Mouse (Mus musculus): ENCODE results near the gene Tbc1d16.

Gene Tbc1d16

DNA sequence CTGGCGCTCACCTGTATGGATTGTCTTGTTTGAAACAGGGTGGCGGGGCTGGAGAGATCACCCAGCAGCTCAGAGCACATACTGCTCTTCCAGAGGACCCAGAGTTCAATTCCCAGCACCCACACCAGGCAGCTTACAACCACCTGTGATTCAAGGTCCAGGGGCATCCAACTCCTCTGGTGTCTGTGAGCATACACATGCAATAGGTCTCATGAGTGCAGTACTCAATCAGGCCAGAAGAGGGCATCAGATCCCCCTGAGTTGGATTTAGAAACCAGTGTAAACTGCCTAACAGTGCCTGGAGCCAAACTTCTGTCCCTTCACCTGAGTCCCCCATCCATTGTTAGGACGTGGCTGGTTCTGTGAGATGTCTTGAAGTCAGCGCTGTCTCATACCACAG, 7.3 kb upstream of the Tbc1d16 start:
- no peak for DNase-seq

DNA sequence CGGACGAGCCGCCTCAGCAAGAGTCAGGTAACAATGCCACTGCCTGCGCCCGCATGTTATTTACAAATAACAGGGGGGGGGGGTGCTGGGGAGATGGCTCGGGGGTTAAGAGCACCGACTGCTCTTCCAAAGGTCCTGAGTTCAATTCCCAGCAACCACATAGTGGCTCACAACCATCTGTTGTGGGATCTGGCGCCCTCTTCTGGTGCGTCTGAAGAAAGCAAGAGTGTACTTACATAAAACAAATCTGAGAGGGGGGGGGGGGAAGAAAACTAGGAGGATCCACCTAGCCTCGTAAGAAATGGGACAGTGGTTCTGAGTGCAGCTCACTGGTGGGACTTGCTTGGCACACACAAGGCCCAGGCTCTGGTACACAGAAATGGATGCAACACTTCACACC, 6.5 kb upstream of the Tbc1d16 start:
- DNase-seq, result no peak

DNA sequence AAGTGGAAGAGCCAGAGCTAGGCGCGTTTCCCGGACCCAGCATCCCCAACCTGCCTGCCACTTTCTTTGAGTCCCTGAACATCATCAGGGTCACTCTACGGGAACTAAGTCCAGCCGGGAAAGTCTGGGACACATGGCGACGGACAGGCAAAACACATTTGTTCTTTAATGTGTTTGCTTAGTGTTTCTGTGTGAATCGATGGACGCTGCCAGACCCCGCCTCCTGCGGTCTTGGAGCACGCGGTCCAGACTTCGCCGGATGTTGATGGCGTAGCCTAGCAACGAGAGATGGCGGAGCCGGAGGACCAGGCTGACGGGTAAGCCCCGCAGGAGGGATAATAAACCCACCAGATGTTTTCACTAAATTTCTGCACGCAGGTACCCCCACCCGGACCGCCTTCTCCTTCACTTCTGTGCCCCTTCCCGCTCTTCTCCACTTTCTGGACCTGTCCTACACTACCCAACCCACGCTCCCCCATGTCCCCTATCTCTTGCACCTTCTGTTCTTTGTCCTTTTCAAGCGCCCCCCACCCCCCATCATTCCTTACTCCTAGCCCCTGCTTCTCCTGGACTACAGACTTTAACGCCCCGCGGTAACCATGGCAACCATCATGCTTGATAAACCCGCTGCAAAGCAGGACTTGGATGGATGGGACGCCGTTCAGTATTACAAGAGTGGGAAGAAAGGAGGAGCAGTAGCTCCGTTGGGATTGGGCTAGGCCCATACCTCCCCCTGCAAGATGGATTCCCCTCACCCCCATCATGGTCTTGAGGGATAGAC, 737 bp upstream of the Tbc1d16 start:
- no peak for DNase-seq

DNA sequence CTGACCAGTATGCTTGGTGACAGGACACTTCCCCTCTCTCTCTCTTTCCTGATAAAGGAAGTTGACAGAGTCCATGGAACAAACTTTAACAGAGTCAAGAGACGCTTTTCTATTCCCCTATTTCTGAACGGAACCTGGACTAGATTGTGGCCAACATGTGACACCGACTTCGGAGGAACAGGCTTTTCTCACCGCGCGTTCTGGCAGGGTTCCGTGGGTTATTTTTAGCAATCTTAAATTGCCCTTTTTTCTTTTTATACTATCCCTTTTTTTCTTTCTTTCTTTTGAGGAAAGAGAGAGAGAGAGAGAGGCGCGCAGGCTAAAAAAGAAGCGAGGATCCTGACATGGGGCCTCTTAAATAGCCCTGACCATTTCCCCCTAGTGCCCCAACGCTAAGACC, 708 bp downstream of the Tbc1d16 start:
- no peak for DNase-seq

DNA sequence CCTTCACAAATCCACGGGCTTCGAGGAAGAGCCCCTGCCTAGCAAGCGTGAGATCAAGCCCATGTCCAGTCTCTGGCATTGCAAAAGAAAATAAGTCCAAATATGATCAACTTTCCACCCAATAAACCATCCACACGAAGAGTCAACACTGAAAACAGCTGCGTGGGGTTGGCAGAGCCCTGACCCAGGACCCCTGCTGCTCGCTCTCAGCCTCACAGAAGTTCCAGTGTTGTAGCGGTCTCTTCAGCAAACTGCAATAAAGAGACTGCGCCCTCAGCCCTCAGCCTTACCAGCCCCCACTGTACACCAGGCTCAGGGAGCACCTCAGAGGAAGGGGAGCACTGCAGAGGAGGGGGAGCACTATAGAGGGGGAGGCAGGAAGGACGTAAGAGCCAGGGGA, 2.7 kb downstream of the Tbc1d16 start:
- DNase-seq, result no peak

DNA sequence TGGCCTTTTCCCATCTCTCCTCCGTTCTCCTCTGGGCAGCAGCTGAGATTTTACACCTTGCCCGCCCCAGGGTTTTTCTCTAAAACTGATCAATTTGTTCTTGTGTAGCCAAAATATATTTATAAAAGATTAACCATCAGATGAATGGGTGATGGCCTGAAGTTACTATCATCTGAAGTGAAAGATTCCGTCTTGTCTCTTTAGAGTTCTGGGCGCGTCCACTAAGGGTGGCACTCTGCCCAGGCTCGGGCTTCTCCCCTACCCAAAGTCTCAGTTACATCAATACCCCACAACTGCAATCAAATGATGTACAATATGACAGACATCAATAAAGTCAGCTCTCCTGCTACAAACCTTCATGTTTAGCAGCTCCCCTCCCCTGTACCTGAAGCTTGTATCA, 3.4 kb downstream of the Tbc1d16 start:
- DNase-seq, result no peak

DNA sequence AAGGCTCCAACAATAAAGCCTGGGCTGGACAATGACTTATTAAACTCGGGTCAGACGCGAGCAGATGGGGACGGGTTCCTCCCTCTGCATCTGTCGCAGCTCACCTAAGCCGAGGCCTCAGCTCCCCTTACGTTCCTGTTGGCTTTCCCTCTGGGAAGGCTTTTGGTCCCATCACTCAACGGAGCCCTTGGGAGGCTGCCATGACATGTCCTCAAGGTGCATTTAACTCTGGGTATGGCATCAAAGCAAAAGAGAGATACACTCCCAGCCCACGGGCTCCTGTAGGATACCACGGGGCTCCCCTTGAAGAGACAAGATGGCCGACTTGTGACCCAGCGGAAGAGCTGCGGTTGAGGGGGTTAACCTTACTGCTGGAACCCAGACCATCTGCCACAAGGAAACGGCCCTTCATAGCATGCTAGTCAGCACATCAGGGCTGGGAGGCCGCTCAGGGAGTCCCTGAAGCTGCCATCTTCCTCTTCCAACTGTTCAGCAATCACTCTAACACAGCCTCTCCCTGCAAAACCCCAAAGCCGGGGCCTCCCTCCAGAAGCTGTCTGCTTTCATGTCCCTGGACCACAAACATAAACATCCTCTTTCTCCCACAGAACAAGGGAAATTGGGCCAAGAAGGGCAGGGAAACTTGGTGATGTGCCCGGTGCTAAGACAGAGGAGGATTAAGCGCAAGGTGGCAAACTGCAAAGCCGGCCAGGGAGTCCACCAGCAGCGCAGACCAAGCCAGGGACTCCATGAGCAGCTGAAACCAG, 5.0 kb downstream of the Tbc1d16 start:
- DNase-seq, result no peak

DNA sequence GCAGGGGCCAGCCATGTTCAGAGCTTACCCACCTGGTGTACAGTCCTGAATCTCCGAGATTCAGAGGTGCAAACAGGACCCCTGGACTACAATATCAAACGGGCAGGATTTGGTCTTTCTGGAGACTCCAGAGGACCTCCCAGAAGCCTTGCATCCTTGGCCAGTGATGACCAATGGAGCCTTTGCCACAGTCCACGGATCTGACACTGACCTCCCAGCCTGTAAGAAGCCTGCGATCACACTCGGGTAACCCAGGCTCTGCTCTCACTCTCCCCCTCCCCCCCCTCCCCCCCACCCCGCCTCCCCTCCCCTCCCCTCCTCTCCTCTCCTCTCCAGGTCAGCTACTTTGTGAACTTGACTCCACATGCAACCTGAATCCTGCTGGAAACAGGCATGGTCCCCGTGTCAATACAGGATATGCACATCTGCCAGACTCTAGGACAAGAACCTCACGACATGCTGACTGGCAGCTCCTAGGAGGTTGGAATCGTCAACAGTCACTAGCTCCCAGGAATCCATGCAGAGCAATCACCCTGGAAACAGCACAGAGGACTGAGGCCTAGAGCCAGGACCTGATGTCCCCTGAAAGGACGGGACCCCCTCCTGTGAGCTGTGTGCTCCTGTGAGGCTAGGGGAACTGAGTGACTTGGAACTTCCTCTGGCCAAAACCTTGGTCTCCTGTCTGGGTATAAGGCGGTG, 6.3 kb downstream of the Tbc1d16 start:
- no peak for DNase-seq

DNA sequence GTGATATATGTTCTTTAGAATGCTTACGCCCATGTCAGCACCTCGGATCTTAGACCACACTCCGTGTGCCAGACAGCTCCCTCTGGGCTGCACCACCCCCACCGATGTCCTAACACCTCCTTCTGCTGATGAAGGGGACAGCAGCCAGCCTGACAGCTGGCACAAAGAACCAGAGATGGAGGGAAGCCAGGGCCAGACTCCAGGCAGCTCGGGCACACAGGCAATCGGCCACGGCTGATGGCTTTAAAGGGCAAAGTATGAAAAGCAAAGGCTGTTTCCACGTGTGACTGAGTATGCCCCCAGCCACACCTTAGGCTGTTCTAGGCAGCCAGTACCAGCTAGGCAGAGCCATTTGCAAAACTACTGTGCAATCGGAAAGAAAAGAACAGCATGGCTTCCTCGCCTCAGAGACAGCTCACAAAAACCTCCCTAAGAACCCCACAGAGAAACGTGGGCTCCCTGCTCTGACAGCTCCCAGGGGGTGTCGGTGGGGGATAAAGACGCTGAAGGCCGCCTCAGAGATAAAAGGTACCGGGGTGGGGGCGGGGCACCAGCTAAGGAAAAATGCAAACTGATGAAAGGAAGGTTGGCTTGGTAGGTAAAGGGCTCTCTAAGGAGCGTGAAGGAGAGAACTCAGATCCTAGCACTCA, 8.4 kb downstream of the Tbc1d16 start:
- peak; percentile 92 for DNase-seq

DNA sequence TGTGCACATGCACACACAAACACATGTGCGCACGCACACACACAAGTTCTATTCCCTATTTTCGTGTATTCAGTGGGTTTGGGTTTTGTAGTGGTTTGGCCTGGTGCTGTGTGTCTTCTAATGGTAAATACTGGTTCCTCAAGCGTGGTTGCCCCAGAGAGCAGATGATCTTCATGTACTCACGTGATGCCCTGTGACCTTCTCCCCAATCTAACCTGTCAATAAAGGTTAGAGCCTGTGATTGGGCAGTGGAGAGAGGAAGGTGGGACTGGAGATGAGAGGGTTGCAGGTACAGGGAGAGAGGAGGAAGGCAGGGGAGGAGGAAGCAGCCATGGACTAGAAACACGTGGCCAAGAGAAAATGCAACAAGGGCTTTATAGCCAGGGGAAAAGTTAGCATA, 10.4 kb downstream of the Tbc1d16 start:
- DNase-seq, result no peak

DNA sequence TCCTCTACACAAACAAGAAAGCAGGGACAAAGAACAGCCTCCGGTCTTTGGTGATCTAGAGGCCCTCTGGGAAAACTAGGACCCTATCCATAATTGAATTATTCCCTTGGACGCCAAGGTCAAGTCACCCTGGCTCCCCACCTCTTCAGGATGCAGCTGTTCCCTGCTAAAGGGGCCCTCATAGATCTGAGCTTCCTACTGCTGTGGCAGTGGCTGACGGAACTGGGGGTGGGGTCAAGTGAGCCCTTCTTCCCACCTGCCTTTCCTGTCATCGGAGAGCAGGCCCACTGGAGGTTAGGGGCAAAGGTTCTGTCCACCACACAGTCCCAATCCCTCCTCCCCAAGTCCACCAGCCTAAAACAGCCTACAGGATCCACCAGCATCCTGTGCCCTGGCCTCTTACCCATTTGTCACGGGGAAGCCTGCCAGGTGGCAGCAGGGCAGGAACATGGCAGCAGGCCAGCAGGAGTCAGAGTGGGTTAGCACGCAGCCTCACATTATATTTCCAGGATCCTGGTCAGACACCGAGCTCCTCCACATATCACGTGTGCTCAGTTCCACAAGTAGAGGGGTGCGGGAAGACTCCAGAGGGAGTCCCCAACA, 12.3 kb downstream of the Tbc1d16 start:
- DNase-seq, result peak; percentile 93

DNA sequence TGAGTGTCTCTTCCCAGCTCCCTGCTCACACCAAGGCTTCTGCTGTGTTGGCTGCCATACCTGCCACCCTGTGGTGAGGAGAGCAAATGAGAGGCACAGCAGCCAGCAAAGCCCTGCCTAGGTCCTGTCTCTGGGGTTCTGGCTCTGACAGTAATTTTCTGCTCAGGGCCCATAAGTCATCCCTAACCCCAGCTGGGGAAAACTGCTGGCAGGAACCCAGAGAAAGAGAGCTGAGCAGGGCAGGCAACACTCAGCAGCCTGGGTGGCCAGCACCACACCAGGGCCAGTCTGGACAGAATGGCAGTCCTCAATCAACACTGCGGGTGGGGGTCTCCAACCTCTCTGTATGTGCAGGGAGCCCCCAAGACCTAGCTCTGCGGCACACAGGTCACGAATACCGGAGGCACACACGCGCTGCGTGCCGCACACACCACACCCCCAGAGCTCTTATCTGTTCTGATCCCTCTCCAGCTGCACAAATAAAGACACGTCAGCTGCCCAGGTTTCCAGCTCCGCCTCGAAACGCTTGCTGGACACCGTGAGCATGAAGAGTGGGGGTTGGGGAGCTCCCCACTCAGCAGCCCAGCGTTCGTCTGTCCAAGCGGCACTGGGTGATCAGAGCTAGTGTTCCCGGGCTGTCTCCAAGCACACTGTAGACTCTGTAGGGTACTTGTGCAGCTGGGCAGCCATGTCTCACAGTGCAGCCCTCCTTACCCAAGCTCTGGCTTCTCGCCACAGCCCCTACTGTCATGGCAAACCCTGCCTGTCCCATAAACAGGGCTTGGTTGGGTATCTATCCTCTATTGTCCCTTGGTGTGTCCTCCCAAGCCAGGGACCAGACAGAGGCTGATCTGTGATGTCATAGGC, 13.0 kb downstream of the Tbc1d16 start:
- DNase-seq, result peak; percentile 66

DNA sequence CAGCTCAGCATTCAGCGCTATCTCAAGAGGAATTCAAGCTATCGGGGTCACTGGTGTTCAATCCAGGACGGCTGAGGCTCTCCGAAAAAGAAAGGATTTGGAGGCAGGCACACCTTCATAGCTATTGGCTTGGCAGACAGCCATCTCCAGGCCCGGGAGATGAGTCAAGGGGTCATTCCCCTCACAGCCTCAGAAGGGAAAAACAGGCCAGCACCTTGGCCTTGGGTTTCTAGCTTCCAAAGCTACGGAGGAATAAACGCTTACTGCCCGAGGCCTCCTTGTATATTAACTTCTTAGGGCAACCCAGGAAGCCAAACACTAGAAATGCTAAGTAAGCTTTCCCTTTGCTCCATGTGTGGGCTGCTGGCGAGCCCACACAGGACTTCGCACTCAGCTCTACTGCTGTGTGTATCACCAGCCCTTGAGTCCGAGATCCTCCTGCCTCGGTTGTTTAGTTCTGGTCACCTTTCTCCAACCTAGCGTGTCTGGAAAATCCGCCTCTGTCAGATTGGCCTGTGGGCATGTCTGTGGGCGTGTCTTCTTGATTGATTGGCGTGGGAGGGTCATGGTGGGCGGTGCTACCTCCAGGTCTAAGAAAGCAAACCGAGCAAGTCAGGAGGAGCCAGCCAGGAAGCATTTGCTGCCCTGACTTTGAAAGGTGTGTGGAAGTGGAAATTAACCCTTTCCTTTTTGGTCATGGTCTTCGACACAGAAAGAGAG, 15.0 kb downstream of the Tbc1d16 start:
- DNase-seq, result no peak

DNA sequence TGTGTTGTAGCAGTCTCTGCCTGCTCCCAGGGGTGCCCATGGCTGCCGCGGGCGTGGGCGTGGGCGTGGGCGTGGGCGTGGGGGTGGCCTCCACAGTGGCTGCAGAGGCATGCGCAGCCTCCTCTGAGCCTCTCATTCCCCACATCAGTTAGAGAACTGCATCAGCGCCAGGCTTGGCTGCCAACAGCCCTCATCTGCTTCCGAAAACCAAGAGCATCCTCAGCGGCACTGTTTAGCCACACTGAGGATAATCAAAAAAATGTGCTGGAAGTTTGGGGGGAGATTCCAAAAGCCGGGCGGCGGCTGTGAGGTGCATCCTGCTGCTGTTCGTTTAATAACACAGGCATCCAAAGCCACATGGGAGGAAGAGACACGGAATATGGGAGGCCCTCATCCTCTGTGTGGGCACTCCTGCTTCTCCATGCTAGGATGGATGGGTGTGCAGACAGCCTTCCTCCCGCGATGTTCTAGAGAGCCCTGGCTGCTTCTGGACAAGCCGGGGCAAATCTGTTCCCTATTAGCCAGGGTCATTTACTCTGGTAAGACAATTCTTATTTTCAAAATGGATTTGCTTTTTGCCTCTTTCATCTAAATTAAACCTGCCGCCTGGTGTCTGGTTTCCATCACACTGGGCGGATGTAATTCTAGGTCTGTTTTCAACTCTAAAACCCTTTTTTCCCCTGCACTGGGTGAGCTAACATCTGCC, 16.5 kb downstream of the Tbc1d16 start:
- no peak for DNase-seq

DNA sequence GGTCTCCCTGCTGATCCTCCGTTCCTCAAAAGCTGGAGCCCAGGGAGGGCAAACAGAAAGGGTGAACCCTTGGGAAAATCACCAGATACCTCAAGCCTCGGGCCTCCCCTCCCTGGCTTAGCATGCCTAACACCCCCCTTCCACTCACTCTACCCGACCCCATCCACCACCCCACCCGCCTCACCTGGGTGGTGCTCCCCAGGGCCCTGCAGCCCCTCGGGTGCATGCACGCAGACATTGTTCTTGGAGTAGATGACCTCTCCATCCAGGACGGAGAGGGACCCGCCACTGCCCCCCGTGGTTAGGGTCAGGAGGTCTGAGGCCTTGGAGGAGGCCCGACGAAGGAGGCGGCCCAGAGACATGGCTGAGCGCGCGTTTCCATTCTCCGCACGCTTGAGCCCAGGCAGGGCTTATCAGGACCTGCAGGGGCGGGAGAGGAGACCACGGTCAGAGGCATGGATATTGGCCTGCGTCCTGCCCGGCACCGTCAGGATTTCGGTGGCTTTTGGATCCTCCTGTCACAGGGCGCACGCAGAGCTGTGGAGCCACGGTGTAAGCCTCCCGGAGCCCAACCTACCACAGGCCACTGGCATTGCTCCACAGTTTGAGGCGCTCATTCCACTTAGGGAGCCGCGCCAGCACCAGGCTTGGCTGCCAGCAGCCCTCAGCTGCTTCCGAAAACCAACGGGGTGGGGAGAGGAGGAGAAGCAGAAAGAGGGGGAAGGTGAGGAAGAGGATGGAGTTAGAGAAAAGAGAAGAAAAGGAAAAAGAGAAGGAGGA, 17.8 kb downstream of the Tbc1d16 start:
- peak; percentile 91 for DNase-seq

DNA sequence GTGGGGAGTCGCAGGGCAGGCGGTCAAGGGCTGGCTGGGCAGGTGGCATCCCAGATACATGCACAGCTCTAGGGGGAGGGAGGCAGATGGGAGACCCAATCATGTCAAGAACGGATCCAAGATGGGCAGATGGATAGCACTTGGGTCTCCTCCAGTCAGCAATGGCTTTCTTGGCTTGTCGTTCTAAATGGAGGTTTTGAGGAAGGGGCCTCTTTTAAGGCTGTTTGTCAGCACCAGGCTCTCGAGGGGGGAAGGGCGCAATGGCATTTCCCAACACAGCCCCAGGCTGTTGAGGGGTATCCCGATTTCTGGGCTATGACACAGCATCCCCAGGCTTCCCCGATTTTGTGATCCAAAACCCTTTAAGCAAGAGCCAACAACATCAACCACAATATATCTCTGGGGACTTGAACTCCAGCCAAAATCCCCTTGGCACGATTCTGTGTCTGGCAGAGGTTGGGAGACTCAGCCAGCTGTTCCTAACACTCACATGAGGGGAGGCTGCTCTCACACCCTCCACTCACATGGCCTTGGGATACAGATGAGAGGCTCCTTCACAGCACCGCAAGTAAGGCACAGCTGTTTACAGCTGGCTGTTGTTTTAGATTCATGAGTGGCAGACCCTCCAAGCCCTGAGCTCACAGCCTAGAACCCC, 18.8 kb downstream of the Tbc1d16 start:
- peak; percentile 75 for DNase-seq

DNA sequence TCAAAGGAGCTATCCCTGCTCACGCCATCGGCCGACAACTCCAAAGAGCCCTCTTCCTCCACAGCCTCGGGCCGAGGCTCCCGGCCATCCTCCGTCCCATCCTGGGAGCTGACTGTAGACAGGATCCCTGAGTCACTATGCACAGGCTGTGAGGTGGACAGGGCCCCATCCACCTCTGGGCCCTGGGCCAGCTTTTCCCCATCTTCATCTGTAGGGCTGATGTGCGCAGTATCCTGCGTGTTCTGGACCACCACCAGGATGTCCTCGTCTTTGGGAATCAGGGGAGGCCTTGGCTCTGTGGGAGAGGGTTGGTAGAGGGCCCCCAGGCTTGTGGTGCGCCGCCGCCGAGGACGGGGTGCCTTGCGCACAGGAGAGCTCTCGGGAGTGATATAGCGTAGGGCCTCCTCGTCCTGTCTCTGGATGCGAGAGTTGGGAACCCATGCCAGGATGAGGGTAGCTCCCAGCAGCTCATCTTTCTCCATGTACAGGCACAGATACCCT, 19.4 kb downstream of the Tbc1d16 start:
- peak; percentile 56 for DNase-seq

DNA sequence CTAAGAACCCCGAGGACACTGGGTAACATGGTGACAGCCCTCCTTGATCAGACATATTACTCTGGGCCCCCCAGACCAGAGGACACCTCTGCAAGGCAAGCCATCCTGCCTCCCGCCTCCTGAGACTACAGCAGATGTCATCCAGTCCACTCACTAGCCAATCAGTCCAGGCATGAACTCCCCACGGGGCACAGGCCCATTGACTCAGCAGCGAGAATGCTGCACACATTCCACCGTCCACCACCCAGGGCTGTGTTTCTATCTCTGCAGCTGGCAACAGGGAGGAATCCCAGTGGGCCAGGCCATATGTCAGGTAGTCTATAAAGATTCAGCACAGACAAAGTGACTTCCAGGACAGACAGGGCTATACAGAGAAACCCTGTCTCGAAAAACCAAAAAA, 20.3 kb downstream of the Tbc1d16 start:
- no peak for DNase-seq

DNA sequence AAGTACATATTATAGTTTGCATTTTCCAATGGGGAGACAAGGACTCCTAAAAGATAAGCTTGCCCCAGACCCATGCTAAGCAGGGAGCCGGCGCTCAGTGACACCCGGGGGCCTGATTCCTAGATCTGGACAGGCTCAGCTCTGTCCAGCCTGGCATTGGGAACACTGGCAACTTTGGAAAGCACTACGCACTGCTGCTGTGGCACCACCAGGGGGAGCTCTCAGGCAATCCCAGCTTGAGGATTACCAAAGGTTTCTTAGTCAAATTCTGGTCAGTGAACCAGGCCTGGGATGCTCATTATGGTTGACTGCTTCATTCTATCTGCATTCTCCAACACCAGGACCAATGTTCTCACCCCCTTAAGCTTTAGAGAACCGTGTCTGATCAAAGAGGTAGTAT, 21.7 kb downstream of the Tbc1d16 start:
- DNase-seq, result peak; percentile 85

Data from cerebellum, adult 8-10 months (tissue).